In genomic region chr16:94085603-94086285, GRCm38 (mm10) we compare ENCODE assay signal across 9 mouse cellular contexts. TPM values are rescaled to one million over a fixed set of nuclear protein-coding genes. Genes with fewer than 3 reads are reported as not detected.
DNase-seq lines count a peak whose midpoint lies in the region; ATAC-seq and TF ChIP-seq lines count a peak whose summit lies in the region.
"Had no signal": no experiment of that assay in that cellular context is flagged by ENCODE, and none has a peak within 500 bp of the region (broad histone marks: within the 10 kb centered on the region; RNA-seq: fewer than 3 reads in every experiment).

No protein-coding gene starts in this region.

- H3K4me1 ChIP-seq in spleen, adult 2 months (ENCODE audit: control insufficient read depth, insufficient read depth, insufficient read length), result peaks cover 19% of the 10 kb centered on the region
- peaks cover 21% of the 10 kb centered on the region for H3K4me1 ChIP-seq in forebrain, embryonic 11.5 days (replicated peaks; ENCODE audit: control insufficient read depth, insufficient read depth, low read length)
- H3K4me1 ChIP-seq in liver, embryonic 12.5 days, result peaks cover 14% of the 10 kb centered on the region; the same call in 1 of the 2 replicates

- no peaks in the 10 kb centered on the region for H3K36me3 ChIP-seq in spleen, adult 2 months (ENCODE audit: control insufficient read depth, insufficient read depth, low read length)
- H3K36me3 ChIP-seq in forebrain, embryonic 11.5 days (ENCODE audit: control insufficient read depth, insufficient read depth, low read length), result no peaks in the 10 kb centered on the region
- no peaks in the 10 kb centered on the region for H3K36me3 ChIP-seq in liver, embryonic 12.5 days

- TF ChIP-seq POLR2A in spleen, adult 2 months (IDR thresholded peaks at IDR 0.05; ENCODE audit: low read depth, low read length), result no peak

- H3K27ac ChIP-seq in spleen, adult 2 months (ENCODE audit: insufficient read depth, low read length), result no peak overlapping the region
- H3K27ac ChIP-seq in forebrain, embryonic 11.5 days (ENCODE audit: low read depth, low read length), result no peak overlapping the region
- H3K27ac ChIP-seq in liver, embryonic 12.5 days, result no peak overlapping the region
- H3K27ac ChIP-seq: macrophage had no signal

- H3K9ac ChIP-seq in forebrain, embryonic 11.5 days (ENCODE audit: low read length), result peak overlapping the region; percentile 27; the same call in 1 of the 2 replicates
- no peak overlapping the region for H3K9ac ChIP-seq in liver, embryonic 12.5 days

- peaks cover 60% of the 10 kb centered on the region for H3K27me3 ChIP-seq in spleen, adult 2 months (ENCODE audit: control insufficient read depth, insufficient read depth, low read length)
- peaks cover 95% of the 10 kb centered on the region for H3K27me3 ChIP-seq in forebrain, embryonic 11.5 days (ENCODE audit: control insufficient read depth, insufficient read depth, low read length)
- peaks cover 100% of the 10 kb centered on the region for H3K27me3 ChIP-seq in liver, embryonic 12.5 days (replicated peaks)

- no peak for DNase-seq in spleen, adult 2 months (ENCODE audit: low read depth in 1 of 2, low spot score in 2 of 2)
- no peak for DNase-seq in spleen, postnatal 4 days (ENCODE audit: low spot score in 2 of 2)
- DNase-seq in forebrain, embryonic 11.5 days (ENCODE audit: low spot score), result no peak
- no peak for DNase-seq in cerebellum, postnatal 25 days
- DNase-seq: thymus, postnatal 14 days had no signal

- H3K9me3 ChIP-seq in forebrain, embryonic 11.5 days (ENCODE audit: control insufficient read depth, low read length), result no peaks in the 10 kb centered on the region
- no peaks in the 10 kb centered on the region for H3K9me3 ChIP-seq in liver, embryonic 12.5 days (replicated peaks)

- no peak for TF ChIP-seq CTCF in spleen, adult 2 months (IDR thresholded peaks at IDR 0.05; ENCODE audit: extremely low read depth, insufficient read depth, insufficient read length, insufficient replicate concordance)

- WGBS in spleen, adult 2 months, result 3% methylated on average over 57 of the region's 57 CpGs
- WGBS in forebrain, embryonic 11.5 days, result under 1% methylated on average over 57 of the region's 57 CpGs
- 1% methylated on average over 47 of the region's 57 CpGs for WGBS in liver, embryonic 12.5 days (ENCODE audit: insufficient replicate concordance)

- peak overlapping the region; percentile 53; the same call in 1 of the 2 replicates for H3K4me2 ChIP-seq in forebrain, embryonic 11.5 days (ENCODE audit: low read depth, low read length, severe bottlenecking)
- H3K4me2 ChIP-seq in liver, embryonic 12.5 days, result peak overlapping the region; percentile 58; the same call in 1 of the 2 replicates

- no peak for ATAC-seq in forebrain, embryonic 11.5 days (replicated peaks; ENCODE audit: low FRiP score)
- no peak for ATAC-seq in liver, embryonic 12.5 days
- no peak for ATAC-seq in monocyte, adult 5-6 weeks (replicated peaks; ENCODE audit: insufficient number of reproducible peaks, low FRiP score, low TSS enrichment, poor library complexity, severe bottlenecking)
- no peak for ATAC-seq in erythroblast, adult 5-6 weeks (replicated peaks; ENCODE audit: low FRiP score, poor library complexity, severe bottlenecking)

- peak overlapping the region; percentile 26; the same call in 1 of the 2 replicates for H3K4me3 ChIP-seq in spleen, adult 2 months (ENCODE audit: extremely low read depth, insufficient read depth, insufficient read length)
- peak overlapping the region; percentile 31 for H3K4me3 ChIP-seq in forebrain, embryonic 11.5 days (ENCODE audit: low read depth, low read length)
- H3K4me3 ChIP-seq in liver, embryonic 12.5 days, result peak overlapping the region; percentile 3; the same call in 1 of the 2 replicates

RNA-seq across cellular contexts. Expression of gene Sim2, which starts 1.0 kb away (rescaled TPM):
- 0.02 TPM in 1 of 2 replicates, not detected in the other for polyA plus RNA-seq in spleen, adult 2 months (2012; rRNA removed)
- polyA plus RNA-seq in forebrain, embryonic 11.5 days (2014; fragmentation: Nextera tagmentation; extraction: Ambion mirVana), result 1.2 and 1.3 TPM in 2 replicates
- not detected in 2 replicates for polyA plus RNA-seq in liver, embryonic 12.5 days (2016; fragmentation: Nextera tagmentation; extraction: Ambion mirVana)
- total RNA-seq in monocyte, adult 5-6 weeks (2017), result not detected in 3 replicates
- total RNA-seq in erythroblast, adult 5-6 weeks (2015; ENCODE audit: low replicate concordance), result not detected in 2 replicates
- total RNA-seq in erythroblast, adult 5-6 weeks (2017; ENCODE audit: low replicate concordance), result not detected in 2 replicates
- polyA plus RNA-seq: macrophage had no signal
